Mouse (Mus musculus): Measurements from ENCODE around the gene Ncoa4.
A peak's percentile ranks its signal among the peaks of the same experiment; 100 is the strongest.
"Not testable (repeated sequence)": the region's sequence is repeated elsewhere in the genome, so short reads cannot be mapped to it uniquely, and the experiment has no call there.

Gene Ncoa4

DNA sequence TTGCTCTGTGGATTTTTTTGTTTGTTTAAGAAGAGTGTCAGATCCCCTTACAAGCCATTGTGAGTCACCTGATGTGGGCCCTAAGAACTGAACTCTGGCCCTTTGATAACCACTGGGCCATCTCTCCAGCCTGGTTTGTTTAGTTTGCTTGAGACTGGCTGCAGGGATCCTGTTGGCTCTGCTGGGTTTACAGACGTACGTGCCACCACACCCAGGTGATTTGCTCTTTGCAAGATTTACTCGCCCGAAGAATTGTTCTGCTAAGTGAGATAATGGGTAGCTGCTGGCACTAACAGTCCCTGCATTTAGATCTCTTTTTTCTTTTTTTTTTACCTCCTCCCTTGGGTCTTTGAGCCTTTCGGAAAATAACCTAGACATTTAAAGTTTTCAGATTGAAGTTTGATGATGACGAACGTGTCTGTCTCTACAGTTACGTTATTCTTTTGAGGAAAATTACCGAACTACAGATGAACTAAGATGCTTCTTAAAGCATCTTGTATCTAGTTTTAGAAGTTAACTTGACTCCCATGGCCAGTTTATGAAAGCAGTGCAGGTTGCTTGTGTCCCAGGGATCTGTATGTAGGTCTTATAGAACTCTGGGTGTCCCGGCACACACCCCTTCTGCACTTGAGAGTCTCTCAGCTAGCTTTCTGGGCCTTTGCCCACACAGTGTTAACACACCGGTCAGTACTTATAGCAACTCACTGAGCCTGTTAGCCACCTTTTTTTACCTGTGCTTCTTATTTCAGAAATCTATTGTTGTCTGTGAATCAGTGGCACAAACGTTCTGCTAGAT, 1.6 kb downstream of the Ncoa4 start:
- DNase-seq, result no peak

- DNase-seq, result no peak
Observed at GRCm38 (mm10) chr14:32162231-32162630, 2.6 kb downstream of the Ncoa4 start.

DNA sequence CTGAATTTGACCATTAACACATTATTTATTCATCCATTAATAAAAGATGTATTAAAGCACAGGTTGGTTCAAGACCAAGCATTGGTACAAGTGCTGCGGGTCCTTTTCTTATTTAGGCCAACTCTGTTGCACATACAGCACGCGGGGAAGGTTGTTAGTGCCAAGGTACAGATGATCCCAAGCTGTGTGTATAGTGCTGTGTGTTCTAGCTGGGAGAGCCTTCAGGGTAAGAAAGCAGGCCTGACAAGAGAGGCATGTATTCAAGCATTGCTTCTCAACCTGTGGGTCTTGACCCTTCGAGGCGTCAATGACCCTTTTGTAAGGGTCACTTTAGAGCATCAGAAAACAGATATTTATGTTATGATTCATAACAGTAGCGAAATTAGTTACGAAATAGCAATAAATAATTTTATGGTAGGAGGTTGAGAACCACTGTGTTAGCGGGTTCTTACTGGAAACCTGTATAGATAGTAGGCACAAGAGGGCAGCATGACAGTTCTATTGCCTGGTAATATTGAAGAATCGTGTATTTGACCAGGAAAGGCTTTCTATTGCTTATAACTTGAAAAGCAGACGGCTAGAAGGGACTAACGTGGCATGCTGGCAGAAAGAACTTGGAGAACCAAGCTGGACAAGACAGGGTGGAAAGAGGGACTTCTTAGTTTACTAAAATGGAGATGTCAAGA, 3.7 kb downstream of the Ncoa4 start:
- DNase-seq, result no peak

GRCm38 (mm10) chr14:32164173-32165051, 4.7 kb downstream of the Ncoa4 start:
- DNase-seq, result no peak

GRCm38 (mm10) chr14:32165278-32166061, 5.8 kb downstream of the Ncoa4 start:
- peak; percentile 77 to 82 for DNase-seq

DNA sequence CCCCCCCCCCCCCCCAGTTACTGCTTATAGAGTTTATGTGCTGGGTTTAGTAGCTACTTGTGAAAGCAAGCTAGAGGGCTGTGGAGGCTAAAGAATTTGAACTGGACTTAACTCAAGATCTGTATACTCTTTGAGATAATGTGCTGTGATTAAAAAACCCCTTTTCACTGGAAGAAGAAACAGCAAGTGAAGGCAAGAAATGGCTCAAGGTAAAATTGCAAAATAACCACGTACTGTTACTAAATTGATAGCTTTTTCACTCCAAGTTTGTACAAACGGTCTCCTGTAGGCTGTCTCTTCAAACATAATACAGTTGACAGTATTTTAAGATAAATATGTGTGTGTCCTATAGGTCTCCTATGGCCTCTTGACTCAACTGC, 6.4 kb downstream of the Ncoa4 start:
- DNase-seq, result no peak

- no peak for DNase-seq
Observed at GRCm38 (mm10) chr14:32166840-32167239, 7.2 kb downstream of the Ncoa4 start.

DNA sequence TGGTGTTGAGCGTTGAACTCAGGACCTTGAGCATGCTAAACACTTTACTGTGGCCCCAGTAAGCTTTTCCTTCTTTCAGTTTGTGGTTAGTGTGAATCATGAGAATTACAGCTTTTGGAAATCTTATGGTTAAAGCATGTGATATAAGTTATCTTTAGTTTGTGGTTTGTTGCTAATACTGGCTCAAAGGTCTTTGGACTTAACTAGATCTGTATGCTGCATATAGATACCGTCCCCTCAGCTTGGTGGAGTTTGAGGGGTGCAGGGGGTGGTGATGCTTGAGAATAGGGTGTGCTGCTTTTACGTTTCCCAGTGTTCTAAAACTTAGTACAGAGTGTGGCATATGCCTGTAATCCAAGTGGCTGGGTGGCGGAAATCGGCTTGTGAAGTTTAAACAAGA, 7.7 kb downstream of the Ncoa4 start:
- no peak for DNase-seq

- DNase-seq, result no peak
Observed at GRCm38 (mm10) chr14:32168653-32169231, 9.1 kb downstream of the Ncoa4 start.

- DNase-seq, result no peak
Observed at GRCm38 (mm10) chr14:32170137-32170536, 10.5 kb downstream of the Ncoa4 start.

GRCm38 (mm10) chr14:32175310-32175709, 15.6 kb downstream of the Ncoa4 start:
- no peak for DNase-seq

DNA sequence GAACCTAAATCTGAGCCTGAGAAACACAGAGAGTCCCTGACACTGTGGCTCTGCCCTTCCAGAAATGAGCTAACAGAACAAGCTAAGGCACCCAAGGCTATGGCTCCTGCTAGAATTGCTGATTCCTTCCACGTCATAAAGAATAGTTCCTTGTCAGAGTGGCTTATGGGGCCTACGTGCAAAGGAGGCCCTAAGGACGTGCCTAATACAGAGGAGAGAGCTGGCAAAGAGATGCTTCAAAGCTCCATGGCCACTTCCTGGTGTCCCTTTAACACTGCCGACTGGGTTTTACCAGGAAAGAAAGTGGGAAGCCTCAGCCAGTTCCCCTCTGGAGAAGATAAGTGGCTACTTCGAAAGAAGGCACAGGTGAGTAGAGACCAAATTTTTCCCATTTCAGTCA, 16.9 kb downstream of the Ncoa4 start:
- not testable (repeated sequence) for DNase-seq

DNA sequence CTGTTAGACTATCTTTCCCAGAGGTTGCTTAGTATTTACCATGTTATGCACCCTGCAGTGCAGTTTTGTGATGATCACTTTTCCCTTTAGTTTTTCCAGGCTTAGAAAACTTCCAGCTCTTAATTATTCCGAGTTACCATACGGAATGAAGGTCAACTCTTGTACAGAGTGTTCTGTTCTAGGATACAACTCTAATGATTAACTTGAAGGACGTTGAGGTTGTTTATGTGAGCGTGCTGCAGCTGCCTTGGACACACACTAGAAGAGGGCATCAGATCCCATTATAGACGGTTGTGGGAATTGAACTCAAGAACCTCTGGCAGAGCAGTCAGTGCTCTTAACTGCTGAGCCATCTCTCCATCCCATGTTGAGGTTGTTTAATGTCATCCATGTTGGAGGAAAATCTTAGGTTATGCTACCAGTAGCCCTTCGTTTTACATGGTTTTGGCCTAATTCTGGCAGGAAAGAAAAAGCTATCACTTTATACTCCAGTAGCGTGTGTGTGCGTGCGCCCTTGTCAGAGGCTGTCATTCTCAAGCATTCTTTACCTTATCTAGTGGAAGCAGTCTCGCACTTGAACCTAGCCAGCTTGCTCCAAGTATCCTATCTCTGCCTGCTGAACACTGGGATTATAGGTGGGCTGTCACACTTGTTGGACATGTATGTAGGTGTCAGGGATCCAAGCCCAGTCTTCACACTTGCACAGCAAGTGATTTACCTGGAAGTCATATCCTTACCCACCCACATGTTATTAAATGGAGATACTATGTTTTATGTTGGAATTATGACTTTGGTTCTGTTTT, 19.9 kb downstream of the Ncoa4 start:
- DNase-seq, result no peak

DNA sequence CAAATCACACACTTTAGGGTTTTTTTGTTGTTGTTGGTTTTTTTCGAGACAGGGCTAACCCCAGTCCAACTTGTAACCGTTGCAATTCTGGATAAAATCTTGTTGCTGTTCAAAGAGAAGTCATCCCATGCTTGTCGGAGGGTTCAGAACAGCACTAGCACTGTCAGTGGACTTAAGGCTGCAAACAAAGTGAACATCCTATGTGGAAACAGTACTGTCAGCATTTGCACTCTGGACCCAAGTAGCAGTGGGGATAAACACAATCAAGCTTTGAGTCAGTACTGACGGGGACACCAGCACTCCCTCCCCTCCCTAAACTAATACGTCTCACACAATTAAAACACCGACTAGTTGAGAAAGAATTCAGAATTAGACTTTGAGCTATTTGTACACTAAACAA, 21.2 kb downstream of the Ncoa4 start:
- DNase-seq, result no peak

DNA sequence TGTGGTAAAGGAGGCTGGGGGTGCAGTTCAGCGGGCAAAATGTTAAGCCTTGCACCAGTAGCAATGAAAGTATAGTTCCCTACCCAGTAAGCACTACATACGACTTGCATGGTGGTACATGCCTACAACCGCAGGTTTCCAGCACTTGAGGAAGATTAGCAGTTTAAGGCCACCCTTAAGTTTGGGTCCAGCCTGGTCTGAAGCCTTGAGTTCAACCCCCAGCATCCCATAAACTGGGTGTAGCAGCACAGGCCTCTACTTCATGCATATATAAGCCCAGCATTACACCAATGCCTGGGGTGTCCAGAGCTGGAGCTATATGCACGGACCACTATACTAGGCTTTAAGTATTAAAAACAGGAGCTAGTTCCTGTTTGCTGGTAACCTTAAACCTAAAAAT, 24.2 kb downstream of the Ncoa4 start:
- DNase-seq, result no peak

DNA sequence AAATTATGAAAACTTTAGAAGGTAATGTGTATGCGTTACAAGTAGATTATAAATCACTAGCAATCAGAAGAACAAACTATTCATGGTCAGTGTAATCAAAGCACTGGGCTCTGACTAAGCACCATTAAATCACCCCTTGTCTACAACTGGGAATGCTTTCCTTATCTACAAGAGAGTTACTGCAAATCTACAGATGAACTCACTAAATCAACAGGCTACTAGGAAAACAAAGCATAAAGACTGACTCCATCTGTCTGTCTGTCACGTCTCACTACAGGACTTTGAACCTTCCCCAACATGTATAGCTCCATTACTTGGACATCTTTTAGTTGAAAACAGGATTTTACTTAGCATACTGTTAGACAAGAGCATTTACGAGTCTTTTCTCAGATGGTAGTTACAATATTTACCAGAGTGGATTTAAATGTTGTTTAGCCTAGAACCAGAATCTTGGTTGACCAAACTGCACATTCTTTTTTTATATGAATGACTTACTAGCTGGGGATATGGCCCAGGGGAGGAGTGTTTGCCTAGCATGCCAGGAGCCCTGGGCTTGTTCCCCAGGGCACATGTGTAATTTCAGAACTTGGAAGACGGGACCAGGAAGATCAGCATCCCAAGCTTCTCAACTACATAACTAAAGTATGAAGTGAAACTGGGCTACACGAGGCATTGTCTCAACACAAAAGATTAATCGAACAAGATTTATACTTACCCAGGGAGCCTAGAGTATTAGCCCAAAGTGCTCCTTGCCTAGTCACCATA, 31.1 kb downstream of the Ncoa4 start:
- DNase-seq, result no peak

GRCm38 (mm10) chr14:32191926-32192325, 32.3 kb downstream of the Ncoa4 start:
- DNase-seq, result no peak

- peak in 1 of 2 experiments; percentile 49 for DNase-seq
Observed at GRCm38 (mm10) chr14:32192437-32192836, 32.8 kb downstream of the Ncoa4 start.

DNA sequence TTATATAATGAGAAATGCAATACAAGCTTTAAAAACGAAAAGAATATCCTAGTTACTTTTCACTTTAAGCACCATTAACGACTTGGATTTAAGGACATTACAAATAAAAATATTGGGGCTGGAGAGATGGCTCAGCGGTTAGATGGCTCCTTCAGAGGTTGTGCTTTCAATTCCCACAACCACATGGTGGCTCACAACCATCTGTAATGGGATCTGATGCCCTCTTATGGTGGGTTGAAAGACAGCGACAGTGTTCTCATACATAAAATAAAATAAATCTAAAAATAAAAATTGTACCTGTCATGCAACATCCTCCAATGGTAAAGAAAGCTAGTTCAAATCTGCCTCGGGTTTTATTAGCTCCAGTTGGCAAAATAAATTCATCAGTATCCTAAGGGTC, 33.9 kb downstream of the Ncoa4 start:
- not testable (repeated sequence) for DNase-seq

- no peak for DNase-seq
Observed at GRCm38 (mm10) chr14:32201354-32201753, 41.7 kb downstream of the Ncoa4 start.

Data from spleen, adult 18-20 months (tissue).